Mouse (Mus musculus) cerebellum, postnatal 25 days (tissue): ENCODE data around the gene AF067061.
A peak's percentile ranks its signal among the peaks of the same experiment; 100 is the strongest.
"Not testable (repeated sequence)": the region's sequence is repeated elsewhere in the genome, so short reads cannot be mapped to it uniquely, and the experiment has no call there.

Experiments used
- DNase-seq, 2 experiments: peaks; one replicate each; pipeline ENCODE4 v3.0.0; 2021; ENCODE audit warnings: mixed read lengths in 2 of 2

The AF067061 gene

DNA sequence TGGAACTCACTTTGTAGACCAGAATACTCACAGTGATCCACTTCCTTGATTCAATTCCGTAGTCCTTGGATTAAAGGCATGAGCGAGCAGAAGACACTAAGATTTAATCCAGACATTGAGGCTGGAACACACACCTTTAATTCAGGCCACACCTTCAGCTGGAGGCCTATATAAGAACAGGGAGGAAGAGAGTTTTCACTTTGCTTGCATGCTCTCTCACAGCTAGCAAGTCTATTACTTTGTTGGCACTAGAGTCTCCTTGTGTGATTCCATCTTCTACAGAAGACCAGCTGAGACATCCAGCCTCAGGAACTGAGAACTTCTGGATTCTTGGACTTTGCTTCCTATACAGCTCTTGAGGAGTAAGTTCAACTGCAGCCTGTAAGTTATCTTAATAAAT lies at the start of gene AF067061:
Gene AF067061, plus strand, starts transcription at position 245 of the 400 bp plus-strand sequence.
- DNase-seq = not testable (repeated sequence)

DNA sequence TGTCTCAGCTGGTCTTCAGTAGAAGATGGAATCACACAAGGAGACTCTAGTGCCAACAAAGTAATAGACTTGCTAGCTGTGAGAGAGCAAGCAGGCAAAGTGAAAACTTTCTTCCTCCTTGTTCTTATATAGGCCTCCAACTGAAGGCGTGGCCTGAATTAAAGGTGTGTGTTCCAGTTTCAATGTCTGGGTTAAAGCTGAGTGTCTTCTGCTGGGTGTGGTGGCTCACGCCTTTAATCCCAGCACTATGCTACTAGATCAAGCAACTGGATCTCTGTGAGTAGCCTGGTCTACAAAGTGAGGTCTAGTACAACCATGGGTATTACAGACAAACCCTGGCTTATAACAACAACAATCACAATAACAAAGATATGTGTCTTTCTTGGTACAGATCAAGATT lies 47.1 kb upstream of the AF067061 start, which contains the start of gene Gm21762:
Gene Gm21762, minus strand, starts transcription at position 101 of the 400 bp plus-strand sequence.
- DNase-seq = not testable (repeated sequence)

DNA sequence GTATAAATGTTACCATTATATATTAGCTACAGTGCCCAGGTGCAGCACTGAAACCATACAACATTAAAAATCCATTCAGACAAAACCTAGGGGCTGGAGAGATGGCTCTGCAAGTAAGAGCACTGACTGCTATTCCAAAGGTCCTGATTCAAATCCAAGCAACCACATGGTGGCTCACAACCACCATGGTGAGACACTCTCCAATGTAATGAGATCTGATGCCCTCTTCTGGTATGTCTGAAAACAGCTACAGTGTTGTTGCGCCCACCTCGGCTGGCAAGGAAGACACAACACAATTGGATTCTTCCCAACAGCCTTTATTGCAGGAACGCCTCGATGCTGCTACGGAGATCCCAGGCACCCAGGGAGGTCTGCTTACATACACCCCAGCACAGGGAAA lies 42.0 kb upstream of the AF067061 start:
- DNase-seq = not testable (repeated sequence)

DNA sequence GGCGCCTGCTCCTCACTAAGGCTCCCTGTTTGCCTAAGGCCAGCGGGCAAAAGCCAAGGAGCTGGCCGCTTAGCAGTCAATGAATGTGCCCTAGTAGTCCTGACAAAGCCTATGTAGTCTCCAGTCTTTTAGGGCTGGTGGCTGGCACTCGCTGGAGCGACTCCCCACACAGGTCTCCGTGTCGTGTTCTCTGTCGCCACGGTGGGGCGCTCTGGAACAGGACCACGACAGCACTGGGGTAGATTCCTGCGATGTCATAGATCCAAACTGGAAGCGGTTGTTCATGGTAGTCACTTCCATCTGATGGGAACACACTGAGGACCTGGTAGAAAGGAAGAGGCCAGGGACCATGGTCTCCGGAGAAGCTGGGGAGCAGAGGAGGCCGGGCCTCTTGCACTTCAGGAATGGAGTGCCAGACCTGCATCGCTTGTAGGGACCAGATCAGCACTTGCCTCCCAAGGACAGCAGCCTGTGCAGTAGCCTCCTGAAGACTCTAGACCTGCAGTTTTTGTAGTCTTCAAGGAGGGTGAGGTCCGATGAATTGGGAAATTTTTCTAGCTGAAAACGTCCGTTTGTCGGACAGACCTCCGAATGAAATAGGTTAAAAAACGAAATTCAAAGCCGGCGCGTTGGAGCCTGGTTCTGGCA lies 39.8 kb upstream of the AF067061 start:
- peak; percentile 10 to 12 for DNase-seq

DNA sequence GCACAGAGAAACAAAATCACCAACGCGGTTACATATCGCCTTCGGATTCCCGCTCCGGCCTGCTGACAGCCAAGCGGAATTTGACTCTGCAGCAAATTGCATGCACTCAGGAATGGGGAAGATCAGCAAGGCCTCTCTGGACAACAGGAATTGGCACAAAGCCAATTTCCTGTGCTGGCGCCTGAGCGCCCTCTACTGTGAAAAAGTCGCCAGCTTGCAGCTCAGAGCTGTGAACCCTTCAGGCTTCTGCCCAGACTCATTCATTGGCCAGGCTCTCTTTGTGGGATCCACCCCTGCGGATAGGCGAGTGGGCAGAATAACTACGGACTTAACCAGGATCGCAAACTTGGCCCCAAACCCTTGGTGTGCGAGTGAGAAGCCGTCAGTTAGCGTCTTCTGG lies 31.1 kb upstream of the AF067061 start:
- not testable (repeated sequence) for DNase-seq

- DNase-seq = not testable (repeated sequence)
Observed at GRCm38 (mm10) chr13:120232447-120233049, 30.4 kb upstream of the AF067061 start.

GRCm38 (mm10) chr13:120238811-120239210 lies 24.1 kb upstream of the AF067061 start, which contains the start of gene Gm21731:
Gene Gm21731 (plus strand): TSS chr13:120239111.
- not testable (repeated sequence) for DNase-seq

- not testable (repeated sequence) for DNase-seq
Observed at GRCm38 (mm10) chr13:120251208-120251924, 11.5 kb upstream of the AF067061 start.

DNA sequence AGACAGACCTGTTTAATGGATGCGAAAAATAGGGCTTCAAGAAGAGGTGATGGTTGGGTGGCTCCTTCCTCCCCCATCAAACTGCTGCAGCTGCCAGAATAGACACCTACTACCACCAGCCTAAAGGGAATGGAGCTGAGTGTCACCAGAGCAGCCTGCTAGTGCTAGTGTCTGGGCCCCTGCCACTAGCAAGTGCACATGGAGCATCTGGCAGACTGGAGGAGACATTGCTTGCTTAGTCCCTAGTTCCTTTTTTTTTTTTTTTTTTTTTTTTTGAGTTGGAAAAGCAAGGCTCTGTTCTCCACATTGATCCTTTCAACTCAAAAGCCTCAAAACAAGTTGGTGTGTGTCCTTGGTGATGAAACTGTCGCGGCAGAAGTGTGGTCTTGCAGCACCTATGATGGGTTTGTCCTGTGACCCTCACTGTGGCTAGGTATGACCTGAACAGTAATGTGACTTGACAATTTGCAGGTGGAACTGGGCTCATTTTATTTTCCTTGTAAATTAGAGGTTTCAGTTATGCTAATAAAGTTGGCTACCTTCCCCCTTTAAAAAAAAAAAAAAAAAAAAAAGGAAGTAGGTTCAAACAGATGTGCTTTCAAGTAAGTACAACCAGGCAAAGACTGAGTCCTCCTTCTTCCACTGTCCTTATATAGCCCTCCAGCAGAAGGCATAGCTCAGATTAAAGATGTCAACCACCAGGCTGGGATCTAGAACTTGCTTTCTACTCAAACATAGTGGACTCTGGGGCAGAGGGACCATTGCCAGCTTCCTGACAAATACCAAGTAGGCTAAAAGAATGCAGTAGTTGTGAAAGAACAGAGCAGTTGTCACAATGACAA lies 3.9 kb upstream of the AF067061 start:
- not testable (repeated sequence) for DNase-seq

DNA sequence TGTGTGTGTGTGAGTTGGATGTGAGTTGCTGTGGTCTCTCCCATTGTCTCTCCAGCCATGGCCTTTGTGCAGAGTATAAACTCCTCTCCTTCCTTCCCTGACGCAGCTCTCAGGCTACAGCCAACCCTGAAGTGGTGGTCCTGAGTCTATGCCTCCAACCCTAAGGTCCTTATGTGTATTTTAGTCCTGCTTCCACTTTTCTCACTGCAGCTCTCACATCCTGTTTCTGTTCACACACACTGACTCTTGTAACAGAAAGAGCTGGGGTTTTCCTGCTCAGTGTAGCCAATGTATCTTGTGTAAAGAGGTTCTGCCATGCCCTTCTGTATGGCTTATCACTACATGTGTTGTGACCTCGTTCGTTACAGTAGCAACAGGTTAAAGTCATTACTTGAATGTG lies 3.2 kb upstream of the AF067061 start:
- not testable (repeated sequence) for DNase-seq

- DNase-seq = not testable (repeated sequence)
Observed at GRCm38 (mm10) chr13:120277837-120278236, 14.9 kb downstream of the AF067061 start.

GRCm38 (mm10) chr13:120278784-120279183 lies 15.9 kb downstream of the AF067061 start:
- no peak for DNase-seq

DNA sequence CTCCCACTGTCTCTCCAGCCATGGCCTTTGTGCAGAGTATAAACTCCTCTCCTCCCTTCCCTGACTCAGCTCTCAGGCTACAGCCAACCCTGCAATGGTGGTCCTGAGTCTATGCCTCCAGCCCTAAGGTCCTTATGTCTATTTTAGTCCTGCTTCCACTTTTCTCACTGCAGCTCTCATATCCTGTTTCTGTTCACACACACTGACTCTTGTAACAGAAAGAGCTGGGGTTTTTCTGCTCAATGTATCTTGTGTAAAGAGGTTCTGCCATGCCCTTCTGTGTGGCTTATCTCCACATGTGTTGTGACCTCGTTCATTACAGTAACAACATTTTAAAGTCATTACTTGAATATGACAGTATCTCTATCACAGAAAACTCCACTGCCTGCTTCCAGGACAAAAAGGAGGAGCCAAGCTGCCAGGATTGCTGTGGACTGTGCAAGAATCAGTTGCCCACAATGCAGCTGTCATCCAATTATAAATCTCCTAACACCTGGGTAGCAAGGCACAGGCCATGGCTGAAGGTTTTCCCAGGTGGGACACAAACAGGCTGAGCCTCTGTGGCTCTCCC lies 36.5 kb downstream of the AF067061 start:
- no peak for DNase-seq

GRCm38 (mm10) chr13:120299991-120300442 lies 37.1 kb downstream of the AF067061 start, which contains the start of gene BC147527:
Gene BC147527 (plus strand): TSS chr13:120300392.
- DNase-seq = no peak

- no peak for DNase-seq
Observed at GRCm38 (mm10) chr13:120300853-120301252, 37.9 kb downstream of the AF067061 start.

DNA sequence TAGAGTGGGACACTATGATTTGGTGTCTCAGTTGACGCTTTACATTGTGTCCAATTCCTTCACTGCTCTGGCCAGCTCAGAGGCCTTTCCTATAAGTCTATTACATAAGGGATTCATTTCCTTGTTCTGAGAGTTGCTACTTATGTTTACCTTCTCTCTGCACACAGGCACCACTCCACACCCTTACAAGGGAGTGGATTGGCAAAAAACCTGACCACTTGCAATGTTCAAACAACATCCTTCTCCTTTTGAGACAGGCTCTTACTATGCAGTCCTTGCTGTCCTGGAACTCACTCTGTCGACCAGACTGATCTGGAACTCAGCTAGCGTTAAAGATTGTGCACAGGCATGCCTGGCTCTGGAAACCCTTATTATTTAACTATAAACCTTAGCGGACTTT lies 47.8 kb downstream of the AF067061 start:
- DNase-seq = no peak

- no peak for DNase-seq
Observed at GRCm38 (mm10) chr13:120313584-120313983, 50.7 kb downstream of the AF067061 start.
